Mouse (Mus musculus) MEL (cell line): Measurements from ENCODE around the gene Ciart.
"Not testable (repeated sequence)": the region's sequence is repeated elsewhere in the genome, so short reads cannot be mapped to it uniquely, and the experiment has no call there.

Experiments used
- CTCF ChIP-seq, 3 experiments: IDR thresholded peaks in 2 of 3; conservative IDR thresholded peaks in 1 of 3; 2 replicates each; pipeline ENCODE4 v1.5.1; 2011 to 2012; ENCODE audit warnings: low read length in 3 of 3, low read depth in 2 of 3, mild to moderate bottlenecking in 2 of 3, improper control_type of control experiment in 1 of 3, inconsistent platforms in 1 of 3, mixed read lengths in 1 of 3, moderate library complexity in 1 of 3; ENCODE audit not compliant: control insufficient read depth in 1 of 3, insufficient read depth in 1 of 3, poor library complexity in 1 of 3, severe bottlenecking in 1 of 3
- HCFC1 ChIP-seq: IDR thresholded peaks from 2 replicates; pipeline ENCODE4 v1.6.1; 2012; ENCODE audit warnings: low read depth, mild to moderate bottlenecking, inconsistent platforms, low read length, improper control_type of control experiment, moderate library complexity
- MAFK ChIP-seq: IDR thresholded peaks from 2 replicates; pipeline ENCODE4 v1.6.1; 2011; ENCODE audit warnings: low read depth, mild to moderate bottlenecking, low read length, improper control_type of control experiment, borderline replicate concordance
- ZC3H11A ChIP-seq: IDR thresholded peaks from 2 replicates; pipeline ENCODE4 v1.6.1; 2012; ENCODE audit warnings: low read depth, mild to moderate bottlenecking, inconsistent platforms, low read length, improper control_type of control experiment

- not testable (repeated sequence) for TF ChIP-seq HCFC1; ZC3H11A; MAFK; CTCF (IDR thresholded peaks at IDR 0.05 in 2 of 3, conservative IDR thresholded peaks at IDR 0.05 in 1 of 3; ENCODE audit: control insufficient read depth in 1 of 3, insufficient read depth in 1 of 3, low read depth in 2 of 3, low read length in 3 of 3, poor library complexity in 1 of 3, severe bottlenecking in 1 of 3)
These were observed 41.4 kb upstream of the Ciart start for GRCm38 (mm10) chr3:95923429-95923828.
